Mouse (Mus musculus): Measurements from ENCODE around the gene Plcl2. TPM values are rescaled to one million over a fixed set of nuclear protein-coding genes. Genes with fewer than 3 reads are reported as not detected.
"Not testable (repeated sequence)": the region's sequence is repeated elsewhere in the genome, so short reads cannot be mapped to it uniquely, and the experiment has no call there.

Gene Plcl2
- polyA plus RNA-seq, 2 experiments from 2014 or later: 5.4 to 8.6 TPM

GRCm38 (mm10) chr17:50500806-50501205 lies 8.4 kb upstream of the Plcl2 start:
- ATAC-seq: no peak

- ATAC-seq: no peak
Observed at GRCm38 (mm10) chr17:50503075-50503474, 6.1 kb upstream of the Plcl2 start.

GRCm38 (mm10) chr17:50504070-50504846 lies 4.9 kb upstream of the Plcl2 start:
- ATAC-seq: no peak

GRCm38 (mm10) chr17:50505910-50506634 lies 3.1 kb upstream of the Plcl2 start:
- no peak for ATAC-seq

- no peak for ATAC-seq
Observed at GRCm38 (mm10) chr17:50506861-50507321, 2.3 kb upstream of the Plcl2 start.

- ATAC-seq: no peak
Observed at GRCm38 (mm10) chr17:50508055-50508774, 988 bp upstream of the Plcl2 start.

GRCm38 (mm10) chr17:50508775-50509250 lies 390 bp upstream of the Plcl2 start:
- peak; percentile 33 for ATAC-seq

GRCm38 (mm10) chr17:50510279-50510678 lies 1.1 kb downstream of the Plcl2 start:
- ATAC-seq: no peak

- ATAC-seq: no peak
Observed at GRCm38 (mm10) chr17:50510741-50511140, 1.5 kb downstream of the Plcl2 start.

- no peak for ATAC-seq
Observed at GRCm38 (mm10) chr17:50512222-50512621, 3.0 kb downstream of the Plcl2 start.

- peak; percentile 36 for ATAC-seq
Observed at GRCm38 (mm10) chr17:50512841-50513240, 3.6 kb downstream of the Plcl2 start.

GRCm38 (mm10) chr17:50513376-50513775 lies 4.2 kb downstream of the Plcl2 start:
- peak; percentile 11 for ATAC-seq

- no peak for ATAC-seq
Observed at GRCm38 (mm10) chr17:50514012-50514411, 4.8 kb downstream of the Plcl2 start.

GRCm38 (mm10) chr17:50515926-50516325 lies 6.7 kb downstream of the Plcl2 start:
- ATAC-seq: no peak

GRCm38 (mm10) chr17:50517781-50518415 lies 8.7 kb downstream of the Plcl2 start:
- no peak for ATAC-seq

GRCm38 (mm10) chr17:50519588-50519987 lies 10.4 kb downstream of the Plcl2 start:
- no peak for ATAC-seq

- no peak for ATAC-seq
Observed at GRCm38 (mm10) chr17:50522473-50523083, 13.4 kb downstream of the Plcl2 start.

GRCm38 (mm10) chr17:50524970-50525369 lies 15.8 kb downstream of the Plcl2 start:
- ATAC-seq: peak; percentile 88

GRCm38 (mm10) chr17:50525821-50526220 lies 16.6 kb downstream of the Plcl2 start:
- no peak for ATAC-seq

GRCm38 (mm10) chr17:50530089-50530488 lies 20.9 kb downstream of the Plcl2 start:
- no peak for ATAC-seq

GRCm38 (mm10) chr17:50534889-50535288 lies 25.7 kb downstream of the Plcl2 start:
- ATAC-seq: not testable (repeated sequence)

Data from CD4-positive, CD25-positive, alpha-beta regulatory T cell, adult 4 months (primary cell).